Mouse (Mus musculus): ENCODE measurements around the gene Sez6l2. TPM values are rescaled to one million over a fixed set of nuclear protein-coding genes. Genes with fewer than 3 reads are reported as not detected.

Gene Sez6l2
- polyA plus RNA-seq, 1 experiment: 2.6 TPM

- Histone ChIP-seq H3K4me1 (ENCODE audit: control insufficient read depth, insufficient read depth, low read length) (peaks cover 30% of the 10 kb centered on the region), H3K27ac (ENCODE audit: insufficient read depth, low read depth, low read length) (no peak overlapping the region), H3K4me3 (ENCODE audit: insufficient read depth, low read length) (no peak overlapping the region)
- TF ChIP-seq CTCF (IDR thresholded peaks at IDR 0.05; ENCODE audit: low read depth, low read length) (no peak), POLR2A (IDR thresholded peaks at IDR 0.05; ENCODE audit: borderline replicate concordance, low read depth, low read length) (no peak)
Observed at GRCm38 (mm10) chr7:127019306-127019960, 69.1 kb downstream of the Sez6l2 start.

DNA sequence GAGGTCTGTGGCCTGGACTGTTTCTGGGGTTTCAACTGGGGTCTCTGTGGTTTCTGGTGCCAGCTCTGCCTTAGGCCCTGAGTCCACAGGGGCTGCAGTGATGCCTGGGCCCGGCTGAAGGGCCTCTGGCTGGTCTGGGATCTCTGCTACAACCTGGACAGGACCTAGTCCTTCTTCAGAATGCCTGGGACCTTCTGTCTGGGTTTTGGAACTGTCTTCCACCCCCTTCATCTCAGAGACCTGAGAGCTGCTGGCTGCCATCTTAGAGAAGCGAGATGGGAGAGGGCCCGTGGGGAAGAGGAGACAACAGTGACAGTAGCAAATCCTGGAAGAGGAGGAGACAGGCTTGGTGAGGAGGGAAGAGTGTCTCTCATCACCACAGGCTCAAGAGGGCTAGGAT is 69.7 kb downstream of the Sez6l2 start:
- TF ChIP-seq CTCF (IDR thresholded peaks at IDR 0.05; ENCODE audit: low read depth, low read length) (no peak), POLR2A (IDR thresholded peaks at IDR 0.05; ENCODE audit: borderline replicate concordance, low read depth, low read length) (no peak)
- H3K27ac ChIP-seq (ENCODE audit: insufficient read depth, low read depth, low read length): no peak overlapping the region
- H3K4me3 ChIP-seq (ENCODE audit: insufficient read depth, low read length): no peak overlapping the region
- peaks cover 29% of the 10 kb centered on the region for H3K4me1 ChIP-seq (ENCODE audit: control insufficient read depth, insufficient read depth, low read length)

Other genes with a start within 250 kb of the Sez6l2 start
- gene Coro1a, start 242.8 kb upstream of the Sez6l2 start, polyA plus RNA-seq (2012; ENCODE audit: insufficient read depth, insufficient read length, missing spikeins): 622 and 668 TPM in 2 replicates
- gene Mapk3, start 191.0 kb upstream of the Sez6l2 start, polyA plus RNA-seq (2012; ENCODE audit: insufficient read depth, insufficient read length, missing spikeins): 331 and 390 TPM in 2 replicates
- 20.8 and 27.0 TPM in 2 replicates for gene Gdpd3, start 184.2 kb upstream of the Sez6l2 start, polyA plus RNA-seq (2012; ENCODE audit: insufficient read depth, insufficient read length, missing spikeins)
- gene Ypel3, start 173.6 kb upstream of the Sez6l2 start, polyA plus RNA-seq (2012; ENCODE audit: insufficient read depth, insufficient read length, missing spikeins): 392 and 412 TPM in 2 replicates
- 1.9 and 2.8 TPM in 2 replicates for gene Tbx6, start 169.1 kb upstream of the Sez6l2 start, polyA plus RNA-seq (2012; ENCODE audit: insufficient read depth, insufficient read length, missing spikeins)
- gene Ppp4c, start 158.1 kb upstream of the Sez6l2 start, polyA plus RNA-seq (2012; ENCODE audit: insufficient read depth, insufficient read length, missing spikeins): 153 and 164 TPM in 2 replicates
- gene Fam57b, start 152.9 kb upstream of the Sez6l2 start, polyA plus RNA-seq (2012; ENCODE audit: insufficient read depth, insufficient read length, missing spikeins): 0.74 and 0.85 TPM in 2 replicates
- not detected in 2 replicates for gene 4930451I11Rik, start 118.9 kb upstream of the Sez6l2 start, polyA plus RNA-seq (2012; ENCODE audit: insufficient read depth, insufficient read length, missing spikeins)
- not detected in 2 replicates for gene Doc2a, start 103.1 kb upstream of the Sez6l2 start, polyA plus RNA-seq (2012; ENCODE audit: insufficient read depth, insufficient read length, missing spikeins)
- gene Hirip3, start 88.6 kb upstream of the Sez6l2 start, polyA plus RNA-seq (2012; ENCODE audit: insufficient read depth, insufficient read length, missing spikeins): 32.0 and 33.5 TPM in 2 replicates
- gene Ino80e, start 88.2 kb upstream of the Sez6l2 start, polyA plus RNA-seq (2012; ENCODE audit: insufficient read depth, insufficient read length, missing spikeins): 67.0 and 72.6 TPM in 2 replicates
- 58.5 and 66.8 TPM in 2 replicates for gene Taok2, start 65.9 kb upstream of the Sez6l2 start, polyA plus RNA-seq (2012; ENCODE audit: insufficient read depth, insufficient read length, missing spikeins)
- gene Tmem219, start 27.6 kb upstream of the Sez6l2 start, polyA plus RNA-seq (2012; ENCODE audit: insufficient read depth, insufficient read length, missing spikeins): 74.2 and 75.9 TPM in 2 replicates
- 16.2 and 17.5 TPM in 2 replicates for gene Kctd13, start 21.7 kb upstream of the Sez6l2 start, polyA plus RNA-seq (2012; ENCODE audit: insufficient read depth, insufficient read length, missing spikeins)
- gene Asphd1, start 981 bp upstream of the Sez6l2 start, polyA plus RNA-seq (2012; ENCODE audit: insufficient read depth, insufficient read length, missing spikeins): not detected in 2 replicates
- 112 and 118 TPM in 2 replicates for gene Cdipt, start 25.4 kb downstream of the Sez6l2 start, polyA plus RNA-seq (2012; ENCODE audit: insufficient read depth, insufficient read length, missing spikeins)
- gene Cdiptos, start 25.5 kb downstream of the Sez6l2 start, polyA plus RNA-seq (2012; ENCODE audit: insufficient read depth, insufficient read length, missing spikeins): 7.3 and 7.4 TPM in 2 replicates
- 95.9 and 96.2 TPM in 2 replicates for gene Mvp, start 64.1 kb downstream of the Sez6l2 start, polyA plus RNA-seq (2012; ENCODE audit: insufficient read depth, insufficient read length, missing spikeins)
- 9.2 and 17.6 TPM in 2 replicates for gene Pagr1b, start 65.9 kb downstream of the Sez6l2 start, polyA plus RNA-seq (2012; ENCODE audit: insufficient read depth, insufficient read length, missing spikeins)
- 20.3 and 22.2 TPM in 2 replicates for gene Pagr1a, start 66.8 kb downstream of the Sez6l2 start, polyA plus RNA-seq (2012; ENCODE audit: insufficient read depth, insufficient read length, missing spikeins)
- gene Gm42742, start 70.5 kb downstream of the Sez6l2 start, polyA plus RNA-seq (2012; ENCODE audit: insufficient read depth, insufficient read length, missing spikeins): 31.3 and 44.3 TPM in 2 replicates
- gene Prrt2, start 70.6 kb downstream of the Sez6l2 start, polyA plus RNA-seq (2012; ENCODE audit: insufficient read depth, insufficient read length, missing spikeins): 2.8 TPM in 1 of 2 replicates, not detected in the other
- 161 and 164 TPM in 2 replicates for gene Maz, start 76.5 kb downstream of the Sez6l2 start, polyA plus RNA-seq (2012; ENCODE audit: insufficient read depth, insufficient read length, missing spikeins)
- gene Kif22, start 91.9 kb downstream of the Sez6l2 start, polyA plus RNA-seq (2012; ENCODE audit: insufficient read depth, insufficient read length, missing spikeins): 40.8 and 48.5 TPM in 2 replicates
- not detected in 2 replicates for gene Zg16, start 136.8 kb downstream of the Sez6l2 start, polyA plus RNA-seq (2012; ENCODE audit: insufficient read depth, insufficient read length, missing spikeins)
- gene AI467606, start 140.8 kb downstream of the Sez6l2 start, polyA plus RNA-seq (2012; ENCODE audit: insufficient read depth, insufficient read length, missing spikeins): 41.2 and 41.4 TPM in 2 replicates
- gene Qprt, start 171.7 kb downstream of the Sez6l2 start, polyA plus RNA-seq (2012; ENCODE audit: insufficient read depth, insufficient read length, missing spikeins): 0.71 TPM in 1 of 2 replicates, not detected in the other
- 34.5 and 36.3 TPM in 2 replicates for gene Spn, start 187.3 kb downstream of the Sez6l2 start, polyA plus RNA-seq (2012; ENCODE audit: insufficient read depth, insufficient read length, missing spikeins)
- 58.0 and 58.5 TPM in 2 replicates for gene Cd2bp2, start 245.5 kb downstream of the Sez6l2 start, polyA plus RNA-seq (2012; ENCODE audit: insufficient read depth, insufficient read length, missing spikeins)